8 mouse cellular contexts compared by ENCODE assay signal in the genomic region with DNA sequence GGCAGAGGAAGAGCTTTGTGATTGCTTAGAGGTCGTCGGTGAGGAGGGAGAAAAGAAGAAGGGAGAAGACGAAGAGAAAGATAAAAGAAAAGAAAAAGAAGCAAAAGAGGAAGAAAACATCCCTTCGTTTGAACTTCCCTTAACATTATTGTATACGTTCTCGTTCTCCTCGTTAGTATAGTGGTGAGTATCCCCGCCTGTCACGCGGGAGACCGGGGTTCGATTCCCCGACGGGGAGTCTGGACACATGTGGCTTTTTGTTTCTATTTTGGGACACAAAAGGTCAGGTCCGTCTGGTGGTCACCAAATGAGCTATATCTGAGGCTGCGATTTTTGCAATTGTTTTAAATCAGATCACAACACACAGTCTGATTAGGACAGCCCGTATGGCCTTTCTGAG. TPM values are rescaled to one million over a fixed set of nuclear protein-coding genes. Genes with fewer than 3 reads are reported as not detected.
DNase-seq lines count a peak whose midpoint lies in the region; ATAC-seq lines count a peak whose summit lies in the region.

No protein-coding gene starts in this region.

- peak; percentile 25 for DNase-seq in adrenal gland, postnatal 14 days
- no peak for DNase-seq in adrenal gland, postnatal 36 days
- peak; percentile 44 for DNase-seq in right cerebral cortex, postnatal 14 days
- no peak for DNase-seq in right cerebral cortex, adult 18-20 months
- DNase-seq in liver, embryonic 13.5 days = peak; percentile 67
- DNase-seq in gastrocnemius, adult 8-10 months (ENCODE audit: low spot score in 2 of 2) = no peak

- no peak overlapping the region for H3K4me2 ChIP-seq in forebrain, embryonic 16.5 days (ENCODE audit: low read length)
- peak overlapping the region; percentile 68 for H3K4me2 ChIP-seq in liver, embryonic 13.5 days

- H3K4me3 ChIP-seq in forebrain, embryonic 16.5 days (replicated peaks; ENCODE audit: low read length) = peak overlapping the region; percentile 15; the same call in 1 of the 2 replicates
- H3K4me3 ChIP-seq in liver, embryonic 13.5 days (replicated peaks) = peak overlapping the region; percentile 59

- H3K9ac ChIP-seq in forebrain, embryonic 16.5 days (replicated peaks; ENCODE audit: low read depth, low read length) = no peak overlapping the region
- peak overlapping the region; percentile 67 for H3K9ac ChIP-seq in liver, embryonic 13.5 days

- peaks cover 27% of the 10 kb centered on the region for H3K27me3 ChIP-seq in forebrain, embryonic 16.5 days (replicated peaks; ENCODE audit: control insufficient read depth, insufficient read depth, low read length)
- peaks cover 3% of the 10 kb centered on the region for H3K27me3 ChIP-seq in liver, embryonic 13.5 days

- H3K4me1 ChIP-seq in forebrain, embryonic 16.5 days (replicated peaks; ENCODE audit: control insufficient read depth, insufficient read depth, low read length) = no peaks in the 10 kb centered on the region
- peaks cover 68% of the 10 kb centered on the region for H3K4me1 ChIP-seq in liver, embryonic 13.5 days (replicated peaks)

- H3K27ac ChIP-seq in forebrain, embryonic 16.5 days (ENCODE audit: low read length) = no peak overlapping the region
- 0 out of 2 replicates have a peak overlapping the region, but pooled peaks have one; percentile 5 for H3K27ac ChIP-seq in liver, embryonic 13.5 days

- no peak for ATAC-seq in forebrain, embryonic 16.5 days
- no peak for ATAC-seq in liver, embryonic 13.5 days (ENCODE audit: low read depth)
- no peak for ATAC-seq in cerebellum, adult (ENCODE audit: insufficient number of reproducible peaks, low FRiP score, low TSS enrichment)

- WGBS in forebrain, embryonic 16.5 days = 4% methylated on average over 17 of the region's 17 CpGs
- under 1% methylated on average over 17 of the region's 17 CpGs for WGBS in liver, embryonic 13.5 days (ENCODE audit: insufficient replicate concordance)

- no peaks in the 10 kb centered on the region for H3K36me3 ChIP-seq in forebrain, embryonic 16.5 days (ENCODE audit: control insufficient read depth, insufficient read depth)
- H3K36me3 ChIP-seq in liver, embryonic 13.5 days = no peaks in the 10 kb centered on the region

- H3K9me3 ChIP-seq in forebrain, embryonic 16.5 days (ENCODE audit: control insufficient read depth, low read length) = no peaks in the 10 kb centered on the region
- H3K9me3 ChIP-seq in liver, embryonic 13.5 days (replicated peaks) = no peaks in the 10 kb centered on the region

RNA-seq across cellular contexts. Expression of a gene that starts 33.7 kb away (rescaled TPM):
- 1.3 and 1.7 TPM in 2 replicates for total RNA-seq in adrenal gland, postnatal 14 days (2021)
- 1 to 10 TPM; 1.5 to 1.6 TPM for total RNA-seq in adrenal gland, postnatal 36 days (2021)
- 24.8 and 25.7 TPM in 2 replicates for polyA plus RNA-seq in forebrain, embryonic 16.5 days (2015; fragmentation: Nextera tagmentation; extraction: Ambion mirVana)
- 0.89 and 1.0 TPM in 2 replicates for polyA plus RNA-seq in liver, embryonic 13.5 days (2015; fragmentation: Nextera tagmentation; extraction: Ambion mirVana)
- total RNA-seq in gastrocnemius, adult 8-10 months (2022) = 1 to 10 TPM in 1 of 4 experiments, under 1 TPM in 3; 0.48 to 1.4 (median 0.80) TPM

Comparison
In these comparisons a context has a peak if more than half of its experiments do, and no peak if none do; other contexts are left out.
1. DNase-seq: peak in adrenal gland, postnatal 14 days (single experiment), right cerebral cortex, postnatal 14 days (single experiment) and liver, embryonic 13.5 days (single experiment); none in adrenal gland, postnatal 36 days (0 of 2), right cerebral cortex, adult 18-20 months (single experiment) and gastrocnemius, adult 8-10 months (0 of 2).